Mouse (Mus musculus): ENCODE results near the gene Asah2. TPM values are rescaled to one million over a fixed set of nuclear protein-coding genes. Genes with fewer than 3 reads are reported as not detected.

The Asah2 gene
- polyA plus RNA-seq, 1 experiment: 0.12 TPM

GRCm38 (mm10) chr19:31954267-31954666 lies 153.7 kb downstream of the Asah2 start:
- TF ChIP-seq GATA1 (IDR thresholded peaks at IDR 0.05; ENCODE audit: low read length): no peak

GRCm38 (mm10) chr19:31953799-31954198 lies 154.2 kb downstream of the Asah2 start:
- no peak for TF ChIP-seq GATA1 (IDR thresholded peaks at IDR 0.05; ENCODE audit: low read length)

- no peak for TF ChIP-seq GATA1 (IDR thresholded peaks at IDR 0.05; ENCODE audit: low read length)
These were observed 157.1 kb downstream of the Asah2 start for GRCm38 (mm10) chr19:31950793-31951489.

Other genes with a start within 250 kb of the Asah2 start
- not detected in 2 replicates for gene A1cf, start 239.4 kb downstream of the Asah2 start, polyA plus RNA-seq (2012)

All from G1E-ER4 (cell line).